Mouse (Mus musculus) lung, embryonic 15.5 days (tissue): ENCODE results near the gene Blmh. TPM values are rescaled to one million over a fixed set of nuclear protein-coding genes. Genes with fewer than 3 reads are reported as not detected.

Experiments
- ATAC-seq: fragments of 200-750 bp; cut with Nextera tagmentation; 2 replicates; pipeline ENCODE4 v1.8.0; 2017; ENCODE audit warnings: moderate number of reproducible peaks, borderline replicate concordance; ENCODE audit not compliant: low FRiP score, low TSS enrichment; ENCODE audit errors: extremely low read depth
- H3K27ac ChIP-seq: fragments of 300-500 bp; sonication (generic); 2 replicates; pipeline ENCODE4 v1.5.1; 2015; ENCODE audit warnings: moderate library complexity, mild to moderate bottlenecking, inconsistent platforms
- H3K27me3 ChIP-seq: fragments of 300-500 bp; sonication (generic); 2 replicates; pipeline ENCODE4 v1.6.1; 2015; ENCODE audit warnings: inconsistent platforms
- H3K36me3 ChIP-seq: fragments of 300-500 bp; sonication (generic); 2 replicates; pipeline ENCODE4 v1.6.1; 2015; ENCODE audit warnings: inconsistent platforms
- H3K4me1 ChIP-seq: fragments of 300-500 bp; sonication (generic); 2 replicates; pipeline ENCODE4 v1.6.1; 2015; ENCODE audit warnings: inconsistent platforms
- H3K4me2 ChIP-seq: fragments of 300-500 bp; sonication (generic); 2 replicates; pipeline ENCODE4 v1.6.1; 2015; ENCODE audit warnings: inconsistent platforms, mild to moderate bottlenecking, moderate library complexity
- H3K4me3 ChIP-seq: fragments of 300-500 bp; sonication (generic); 2 replicates; pipeline ENCODE4 v1.5.1; 2015; ENCODE audit warnings: mild to moderate bottlenecking, inconsistent platforms
- H3K9ac ChIP-seq: fragments of 300-500 bp; sonication (generic); 2 replicates; pipeline ENCODE4 v1.6.1; 2015; ENCODE audit warnings: inconsistent platforms
- H3K9me3 ChIP-seq: fragments of 300-500 bp; sonication (generic); 2 replicates; pipeline ENCODE4 v1.6.1; 2016; ENCODE audit warnings: inconsistent platforms
- WGBS: fragments of 180-500 bp; shearing (Covaris S2); methylation state at CpG from one replicate; pipeline ENCODE4 v1.1.7; 2015; 5-methylcytosine and 5-hydroxymethylcytosine counted together
- polyA plus RNA-seq: library from polyadenylated mRNA; unstranded; fragments of >200 nt; fragmentation: Nextera tagmentation; extraction: Ambion mirVana; gene quantifications from 2 replicates; pipeline ENCODE4 v1.2.1, GENCODE M21; 2015

The Blmh gene
- polyA plus RNA-seq, 1 experiment from 2014 or later = 179 TPM

GRCm38 (mm10) chr11:76898751-76899150, 25.9 kb upstream of the Blmh start:
- Histone ChIP-seq H3K4me2 (no peak overlapping the region), H3K36me3 (no peaks in the 10 kb centered on the region), H3K9ac (no peak overlapping the region), H3K27me3 (no peaks in the 10 kb centered on the region), H3K27ac (peak overlapping the region; percentile 77; the same call in 1 of the 2 replicates), H3K9me3 (no peaks in the 10 kb centered on the region), H3K4me1 (peaks cover 45% of the 10 kb centered on the region), H3K4me3 (no peak overlapping the region)
- WGBS = 83% methylated on average over 3 of the region's 3 CpGs
- no peak for ATAC-seq

GRCm38 (mm10) chr11:76899758-76900738, 24.6 kb upstream of the Blmh start:
- Histone ChIP-seq H3K27ac (no peak overlapping the region), H3K4me3 (no peak overlapping the region), H3K4me1 (peaks cover 39% of the 10 kb centered on the region), H3K9ac (no peak overlapping the region), H3K27me3 (no peaks in the 10 kb centered on the region), H3K9me3 (no peaks in the 10 kb centered on the region), H3K36me3 (no peaks in the 10 kb centered on the region), H3K4me2 (no peak overlapping the region)
- 52% methylated on average over 5 of the region's 5 CpGs for WGBS
- no peak for ATAC-seq

GRCm38 (mm10) chr11:76901579-76902361, 22.8 kb upstream of the Blmh start, which contains the start of gene Tmigd1:
Gene Tmigd1 (plus strand): TSS chr11:76902159.
- H3K4me3 ChIP-seq = no peak within 1 kb of the TSS
- H3K4me1 ChIP-seq = peaks cover 33% of the 10 kb centered on the region
- no peak within 1 kb of the TSS for H3K9ac ChIP-seq
- H3K9me3 ChIP-seq = no peaks in the 10 kb centered on the region
- H3K36me3 ChIP-seq = no peaks in the 10 kb centered on the region
- H3K27ac ChIP-seq = no peak within 1 kb of the TSS
- H3K27me3 ChIP-seq = no peaks in the 10 kb centered on the region
- no peak for ATAC-seq
- 60% methylated on average over 7 of the region's 7 CpGs for WGBS
- no peak within 1 kb of the TSS for H3K4me2 ChIP-seq

GRCm38 (mm10) chr11:76904340-76904739, 20.3 kb upstream of the Blmh start:
- whole genome bisulfite sequencing = 79% methylated on average over 2 of the region's 2 CpGs
- Histone ChIP-seq H3K9ac (no peak overlapping the region), H3K27ac (no peak overlapping the region), H3K4me1 (peaks cover 12% of the 10 kb centered on the region; the same call in 1 of the 2 replicates), H3K4me3 (no peak overlapping the region), H3K9me3 (no peaks in the 10 kb centered on the region), H3K4me2 (no peak overlapping the region), H3K36me3 (no peaks in the 10 kb centered on the region), H3K27me3 (no peaks in the 10 kb centered on the region)
- no peak for ATAC-seq

GRCm38 (mm10) chr11:76908651-76909050, 16.0 kb upstream of the Blmh start:
- 82% methylated on average over 7 of the region's 7 CpGs for WGBS

GRCm38 (mm10) chr11:76911325-76912054, 13.1 kb upstream of the Blmh start:
- Histone ChIP-seq H3K4me1 (peaks cover 39% of the 10 kb centered on the region), H3K9ac (no peak overlapping the region), H3K27me3 (no peaks in the 10 kb centered on the region), H3K27ac (peak overlapping the region; percentile 79), H3K9me3 (no peaks in the 10 kb centered on the region), H3K4me3 (no peak overlapping the region), H3K36me3 (no peaks in the 10 kb centered on the region), H3K4me2 (0 out of 2 replicates have a peak overlapping the region, but pooled peaks have one; percentile 3)
- WGBS = 18% methylated on average over 3 of the region's 3 CpGs
- ATAC-seq = peak; percentile 87

More at GRCm38 (mm10) chr11:76908651-76909050, 16.0 kb upstream of the Blmh start:
- no peaks in the 10 kb centered on the region for H3K36me3 ChIP-seq
- H3K27ac ChIP-seq = no peak overlapping the region
- H3K4me2 ChIP-seq = no peak overlapping the region
- no peaks in the 10 kb centered on the region for H3K9me3 ChIP-seq
- ATAC-seq = no peak
- no peak overlapping the region for H3K9ac ChIP-seq
- H3K4me1 ChIP-seq = peaks cover 32% of the 10 kb centered on the region
- H3K4me3 ChIP-seq = no peak overlapping the region
- H3K27me3 ChIP-seq = no peaks in the 10 kb centered on the region

GRCm38 (mm10) chr11:76912055-76912395, 12.6 kb upstream of the Blmh start:
- H3K9me3 ChIP-seq = no peaks in the 10 kb centered on the region
- H3K36me3 ChIP-seq = no peaks in the 10 kb centered on the region
- H3K27me3 ChIP-seq = no peaks in the 10 kb centered on the region
- H3K9ac ChIP-seq = no peak overlapping the region
- WGBS = 17% methylated on average over 7 of the region's 7 CpGs
- H3K4me1 ChIP-seq = peaks cover 44% of the 10 kb centered on the region
- H3K4me2 ChIP-seq = 0 out of 2 replicates have a peak overlapping the region, but pooled peaks have one; percentile 3
- H3K4me3 ChIP-seq = no peak overlapping the region
- H3K27ac ChIP-seq = peak overlapping the region; percentile 79
- peak; percentile 62; the same call in 1 of the 2 replicates for ATAC-seq

GRCm38 (mm10) chr11:76914366-76914765, 10.2 kb upstream of the Blmh start:
- no peaks in the 10 kb centered on the region for H3K9me3 ChIP-seq
- H3K9ac ChIP-seq = no peak overlapping the region
- no peak for ATAC-seq
- whole genome bisulfite sequencing = 39% methylated on average over 7 of the region's 7 CpGs
- H3K27me3 ChIP-seq = no peaks in the 10 kb centered on the region
- no peak overlapping the region for H3K4me2 ChIP-seq
- no peak overlapping the region for H3K4me3 ChIP-seq
- H3K36me3 ChIP-seq = no peaks in the 10 kb centered on the region
- H3K27ac ChIP-seq = no peak overlapping the region
- peaks cover 50% of the 10 kb centered on the region for H3K4me1 ChIP-seq

GRCm38 (mm10) chr11:76916539-76917229, 7.9 kb upstream of the Blmh start:
- Histone ChIP-seq H3K4me2 (peak overlapping the region; percentile 3; the same call in 1 of the 2 replicates), H3K4me1 (peaks cover 37% of the 10 kb centered on the region), H3K9me3 (no peaks in the 10 kb centered on the region), H3K9ac (no peak overlapping the region), H3K4me3 (no peak overlapping the region), H3K36me3 (no peaks in the 10 kb centered on the region), H3K27ac (no peak overlapping the region), H3K27me3 (no peaks in the 10 kb centered on the region)
- 22% methylated on average over 13 of the region's 13 CpGs for WGBS
- 0 out of 2 replicates have a peak, but pooled peaks have one; percentile 63 for ATAC-seq

- Histone ChIP-seq H3K4me1 (peaks cover 32% of the 10 kb centered on the region), H3K4me2 (peak overlapping the region; percentile 3; the same call in 1 of the 2 replicates), H3K9me3 (no peaks in the 10 kb centered on the region), H3K4me3 (no peak overlapping the region), H3K27ac (no peak overlapping the region), H3K27me3 (no peaks in the 10 kb centered on the region), H3K9ac (no peak overlapping the region), H3K36me3 (no peaks in the 10 kb centered on the region)
- 33% methylated on average over 3 of the region's 3 CpGs for WGBS
- ATAC-seq = no peak
Observed at GRCm38 (mm10) chr11:76917230-76917548, 7.4 kb upstream of the Blmh start.

- Histone ChIP-seq H3K36me3 (no peaks in the 10 kb centered on the region), H3K9ac (no peak overlapping the region), H3K4me1 (peaks cover 20% of the 10 kb centered on the region), H3K4me2 (no peak overlapping the region), H3K9me3 (no peaks in the 10 kb centered on the region), H3K27ac (no peak overlapping the region), H3K4me3 (no peak overlapping the region), H3K27me3 (no peaks in the 10 kb centered on the region)
- WGBS = 54% methylated on average over 1 of the region's 1 CpGs
- no peak for ATAC-seq
Observed at GRCm38 (mm10) chr11:76920607-76921006, 4.0 kb upstream of the Blmh start.
